Mouse (Mus musculus): ENCODE measurements around the gene Olfr669. TPM values are rescaled to one million over a fixed set of nuclear protein-coding genes. Genes with fewer than 3 reads are reported as not detected.

Gene Olfr669
- total RNA-seq (2023; ENCODE audit: inconsistent age), result not detected in 4 replicates

DNA sequence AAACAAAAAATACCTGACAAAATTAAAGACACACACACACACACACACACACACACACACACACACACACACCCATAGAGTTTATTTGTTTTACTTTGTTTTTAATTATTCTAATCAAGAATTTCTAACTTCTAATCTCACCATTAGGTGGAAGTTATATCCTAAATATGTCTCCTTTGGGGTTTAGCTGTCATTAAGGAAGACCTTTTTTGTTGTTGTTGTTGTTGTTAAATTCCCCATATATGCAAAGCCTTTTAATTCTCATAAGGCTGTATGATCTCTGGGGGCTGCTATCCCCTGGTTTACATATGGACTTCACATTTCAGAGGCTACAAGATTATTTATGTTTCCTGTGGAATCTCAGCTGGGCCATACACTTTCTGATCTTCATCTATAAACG lies at the start of gene Olfr669:
Olfr669 (plus strand) TSS at position 301 of the 400 bp plus-strand sequence.

DNA sequence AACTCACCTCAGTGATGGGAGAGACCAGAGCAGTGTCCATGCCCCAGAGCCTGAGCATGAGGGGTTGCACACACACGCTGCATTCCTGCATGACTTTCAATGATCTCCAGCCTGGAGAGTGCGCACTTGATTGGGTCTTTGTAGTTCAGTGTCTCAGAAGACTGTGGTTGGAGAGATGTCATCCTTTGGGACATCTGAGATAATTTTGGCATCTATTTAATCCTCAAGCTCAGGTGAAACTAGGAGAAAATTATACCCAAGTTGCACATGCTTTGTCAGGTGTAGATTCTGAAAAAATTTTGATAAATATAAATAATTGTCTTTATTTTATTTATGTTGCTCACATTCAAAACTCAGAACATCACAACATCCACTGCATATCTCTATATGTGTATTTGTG lies 38.2 kb upstream of the Olfr669 start, which contains the start of gene Olfr666:
Olfr666 (minus strand) TSS at position 101 of the 400 bp plus-strand sequence.

DNA sequence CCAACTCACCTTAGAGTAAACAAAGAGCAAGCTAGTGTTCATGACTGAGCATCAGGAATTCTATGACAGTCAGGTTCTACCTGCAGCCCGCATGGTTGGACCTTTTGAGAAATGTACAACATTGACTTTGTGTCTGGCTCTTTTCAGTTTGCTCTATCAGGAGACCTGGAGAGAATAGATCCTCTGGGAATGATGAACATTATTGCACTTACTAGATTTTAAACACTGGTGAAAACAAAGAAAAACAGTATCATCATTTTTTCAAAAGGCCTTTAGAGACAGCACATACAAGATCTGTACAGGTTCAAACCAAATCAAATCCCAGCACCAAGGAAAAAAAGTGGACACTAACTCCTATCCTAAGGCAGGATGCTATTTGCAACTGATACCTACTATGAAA lies 12.7 kb upstream of the Olfr669 start, which contains the start of gene Olfr667:
Olfr667 (minus strand) TSS at position 101 of the 400 bp plus-strand sequence.

DNA sequence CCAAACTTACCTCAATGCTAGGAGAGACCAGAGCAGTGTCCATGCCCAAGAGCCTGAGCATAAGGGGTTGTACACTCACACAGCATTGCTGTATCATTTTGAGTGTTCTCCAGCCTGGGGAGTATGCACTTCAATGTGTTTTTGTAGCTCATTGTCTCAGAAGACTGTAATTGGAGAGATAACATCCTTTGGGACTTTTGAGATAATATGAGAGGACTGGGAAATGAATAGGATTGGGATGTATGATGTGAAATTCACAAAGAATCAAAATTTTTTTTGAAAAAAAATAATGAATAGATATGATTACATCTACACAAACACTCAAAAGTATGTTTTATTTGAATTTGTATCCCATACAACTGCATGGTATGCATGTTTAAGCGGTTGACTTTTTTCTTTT lies 6.1 kb upstream of the Olfr669 start, which contains the start of gene Olfr668:
Olfr668 (minus strand) TSS at position 101 of the 400 bp plus-strand sequence.

DNA sequence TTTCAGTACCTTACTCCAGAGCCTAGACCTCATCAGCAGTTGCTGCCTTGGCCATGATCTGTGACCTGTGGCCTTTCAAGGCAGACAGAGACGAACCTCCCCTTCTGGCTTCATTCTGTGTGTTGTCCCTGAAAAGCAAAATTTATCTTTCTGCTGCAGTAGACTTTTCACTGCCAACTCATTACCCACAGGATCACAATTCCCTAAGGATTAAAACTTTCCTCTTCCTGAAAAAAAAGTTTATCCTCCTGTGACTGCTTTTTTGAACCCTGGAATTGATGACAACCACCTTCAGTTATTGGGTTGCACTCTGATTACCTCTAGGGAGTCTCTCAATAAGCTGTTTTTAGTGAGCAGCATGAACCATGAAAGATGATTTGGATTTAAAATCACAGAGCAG lies 28.5 kb downstream of the Olfr669 start, which contains the start of gene Olfr670:
Olfr670 (minus strand) TSS at position 101 of the 400 bp plus-strand sequence.

DNA sequence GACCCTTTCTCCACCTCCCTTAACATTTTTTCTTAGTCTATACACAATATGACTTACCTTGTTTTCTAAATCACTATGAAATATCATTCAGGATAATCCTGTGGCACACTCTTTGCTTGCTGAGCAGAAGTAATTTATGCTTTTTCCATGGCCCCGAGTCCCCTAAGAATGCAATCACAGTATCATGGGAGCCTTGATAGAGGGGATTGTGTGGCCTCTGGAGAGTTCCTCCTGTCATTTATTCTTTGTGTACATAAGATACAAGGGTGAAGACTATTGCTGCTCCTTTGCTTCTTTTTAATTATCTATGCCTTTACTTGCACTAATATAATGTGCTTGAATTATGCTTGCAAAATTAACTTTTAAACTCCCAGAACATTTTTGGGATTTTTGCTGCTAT lies 45.0 kb downstream of the Olfr669 start, which contains the start of gene Olfr671:
Olfr671 (minus strand) TSS at position 101 of the 400 bp plus-strand sequence.

Other genes starting within 250 kb of the Olfr669 start
- gene Olfr661, start 247.7 kb upstream of the Olfr669 start, total RNA-seq (2023; ENCODE audit: inconsistent age), result not detected in 4 replicates
- gene Usp17le, start 156.8 kb upstream of the Olfr669 start, total RNA-seq (2023; ENCODE audit: inconsistent age), result not detected in 4 replicates
- gene Usp17lb, start 91.6 kb upstream of the Olfr669 start, total RNA-seq (2023; ENCODE audit: inconsistent age), result not detected in 4 replicates
- gene Usp17la, start 77.2 kb upstream of the Olfr669 start, total RNA-seq (2023; ENCODE audit: inconsistent age), result not detected in 4 replicates
- not detected in 4 replicates for gene Olfr665, start 56.2 kb upstream of the Olfr669 start, total RNA-seq (2023; ENCODE audit: inconsistent age)
- gene Olfr666, start 38.3 kb upstream of the Olfr669 start, total RNA-seq (2023; ENCODE audit: inconsistent age), result not detected in 4 replicates
- not detected in 4 replicates for gene Olfr667, start 12.8 kb upstream of the Olfr669 start, total RNA-seq (2023; ENCODE audit: inconsistent age)
- not detected in 4 replicates for gene Olfr668, start 6.2 kb upstream of the Olfr669 start, total RNA-seq (2023; ENCODE audit: inconsistent age)
- not detected in 4 replicates for gene Olfr670, start 28.4 kb downstream of the Olfr669 start, total RNA-seq (2023; ENCODE audit: inconsistent age)
- not detected in 4 replicates for gene Olfr671, start 44.9 kb downstream of the Olfr669 start, total RNA-seq (2023; ENCODE audit: inconsistent age)
- not detected in 4 replicates for gene Olfr672, start 67.8 kb downstream of the Olfr669 start, total RNA-seq (2023; ENCODE audit: inconsistent age)
- not detected in 4 replicates for gene Olfr675, start 94.2 kb downstream of the Olfr669 start, total RNA-seq (2023; ENCODE audit: inconsistent age)
- not detected in 4 replicates for gene Olfr676, start 98.5 kb downstream of the Olfr669 start, total RNA-seq (2023; ENCODE audit: inconsistent age)
- not detected in 4 replicates for gene Olfr677, start 117.1 kb downstream of the Olfr669 start, total RNA-seq (2023; ENCODE audit: inconsistent age)
- gene Olfr678, start 130.2 kb downstream of the Olfr669 start, total RNA-seq (2023; ENCODE audit: inconsistent age), result not detected in 4 replicates
- gene Olfr679, start 147.0 kb downstream of the Olfr669 start, total RNA-seq (2023; ENCODE audit: inconsistent age), result not detected in 4 replicates
- not detected in 4 replicates for gene Olfr680-ps1, start 158.6 kb downstream of the Olfr669 start, total RNA-seq (2023; ENCODE audit: inconsistent age)
- gene Olfr681, start 182.6 kb downstream of the Olfr669 start, total RNA-seq (2023; ENCODE audit: inconsistent age), result not detected in 4 replicates
- gene Olfr683, start 212.8 kb downstream of the Olfr669 start, total RNA-seq (2023; ENCODE audit: inconsistent age), result not detected in 4 replicates
- gene Olfr684, start 229.4 kb downstream of the Olfr669 start, total RNA-seq (2023; ENCODE audit: inconsistent age), result not detected in 4 replicates